Mouse (Mus musculus) lung, postnatal 0 days (tissue): Measurements from ENCODE around the gene Hnrnpll. TPM values are rescaled to one million over a fixed set of nuclear protein-coding genes. Genes with fewer than 3 reads are reported as not detected.

Experiments
- ATAC-seq: fragments of 200-750 bp; cut with Nextera tagmentation; 2 replicates; pipeline ENCODE4 v1.8.0; 2017; ENCODE audit warnings: moderate library complexity
- DNase-seq: peaks from one replicate; pipeline ENCODE4 v3.0.0-alpha.2; 2016; ENCODE audit warnings: low spot score
- H3K27ac ChIP-seq: fragments of 300-500 bp; sonication (generic); 2 replicates; pipeline ENCODE4 v1.5.1; 2014; ENCODE audit warnings: antibody characterized with exemption, mild to moderate bottlenecking, low read length, mixed read lengths
- H3K27me3 ChIP-seq: fragments of 300-500 bp; sonication (generic); replicated peaks from 2 replicates; pipeline ENCODE4 v1.6.1; 2014; ENCODE audit warnings: low read length, mixed read lengths; ENCODE audit not compliant: insufficient read depth
- H3K36me3 ChIP-seq: fragments of 300-500 bp; sonication (generic); 2 replicates; pipeline ENCODE4 v1.6.1; 2014; ENCODE audit warnings: low read length, mixed read lengths; ENCODE audit not compliant: insufficient read depth
- H3K4me1 ChIP-seq: fragments of 300-500 bp; sonication (generic); 2 replicates; pipeline ENCODE4 v1.6.1; 2014; ENCODE audit warnings: antibody characterized with exemption, low read depth, low read length, mixed read lengths; ENCODE audit not compliant: insufficient read depth
- H3K4me2 ChIP-seq: fragments of 300-500 bp; sonication (generic); replicated peaks from 2 replicates; pipeline ENCODE4 v1.6.1; 2014; ENCODE audit warnings: low read depth, mild to moderate bottlenecking, low read length, moderate library complexity, mixed read lengths
- H3K4me3 ChIP-seq: fragments of 300-500 bp; sonication (generic); 2 replicates; pipeline ENCODE4 v1.5.1; 2014; ENCODE audit warnings: low read depth, low read length
- H3K9ac ChIP-seq: fragments of 300-500 bp; sonication (generic); replicated peaks from 2 replicates; pipeline ENCODE4 v1.6.1; 2014; ENCODE audit warnings: low read depth, mild to moderate bottlenecking
- H3K9me3 ChIP-seq: fragments of 300-500 bp; sonication (generic); 2 replicates; pipeline ENCODE4 v1.6.1; 2016; ENCODE audit warnings: low read length, mixed read lengths
- CTCF ChIP-seq: IDR thresholded peaks from 2 replicates; pipeline ENCODE4 v1.5.1; 2016; ENCODE audit warnings: antibody characterized with exemption, mild to moderate bottlenecking
- EP300 ChIP-seq: IDR thresholded peaks from 2 replicates; pipeline ENCODE4 v1.6.1; 2016; ENCODE audit warnings: antibody characterized with exemption, mild to moderate bottlenecking, control low read depth
- WGBS: fragments of 180-500 bp; shearing (Covaris S2); extraction: QIAGEN DNeasy Blood & Tissue Kit; methylation state at CpG from one replicate; pipeline ENCODE4 v1.1.7; 2014; 5-methylcytosine and 5-hydroxymethylcytosine counted together
- polyA plus RNA-seq: library from polyadenylated mRNA; unstranded; fragments of >200 nt; fragmentation: Nextera tagmentation; extraction: Ambion mirVana; gene quantifications from 2 replicates; pipeline ENCODE4 v1.2.1, GENCODE M21; 2015

The Hnrnpll gene
- polyA plus RNA-seq, 1 experiment from 2014 or later: 30.2 TPM

- Histone ChIP-seq H3K36me3 (no peaks in the 10 kb centered on the region), H3K27me3 (no peaks in the 10 kb centered on the region), H3K4me2 (no peak overlapping the region), H3K9me3 (no peaks in the 10 kb centered on the region), H3K27ac (no peak overlapping the region), H3K4me3 (no peak overlapping the region), H3K9ac (no peak overlapping the region), H3K4me1 (no peaks in the 10 kb centered on the region)
- DNase-seq: no peak
- no peak for ATAC-seq
- TF ChIP-seq CTCF (no peak), EP300 (no peak)
- 67% methylated on average over 8 of the region's 8 CpGs for WGBS
Measured at GRCm38 (mm10) chr17:79982955-79983529, 79.1 kb downstream of the Hnrnpll start.

- Histone ChIP-seq H3K27ac (no peak overlapping the region), H3K4me2 (no peak overlapping the region), H3K9me3 (no peaks in the 10 kb centered on the region), H3K4me1 (no peaks in the 10 kb centered on the region), H3K36me3 (no peaks in the 10 kb centered on the region), H3K4me3 (no peak overlapping the region), H3K9ac (no peak overlapping the region), H3K27me3 (no peaks in the 10 kb centered on the region)
- DNase-seq (no peak), ATAC-seq (no peak)
- TF ChIP-seq CTCF (no peak), EP300 (no peak)
- 29% methylated on average over 7 of the region's 7 CpGs for WGBS
Measured at GRCm38 (mm10) chr17:79982548-79982947, 79.6 kb downstream of the Hnrnpll start.

- no peak overlapping the region for H3K9ac ChIP-seq
- H3K36me3 ChIP-seq: no peaks in the 10 kb centered on the region
- H3K27me3 ChIP-seq: no peaks in the 10 kb centered on the region
- no peak overlapping the region for H3K4me3 ChIP-seq
- no peaks in the 10 kb centered on the region for H3K9me3 ChIP-seq
- TF ChIP-seq EP300 (no peak), CTCF (peak; percentile 12; the same call in 1 of the 2 replicates)
- ATAC-seq (peak; percentile 54), DNase-seq (peak; percentile 50)
- H3K27ac ChIP-seq: no peak overlapping the region
- H3K4me1 ChIP-seq: no peaks in the 10 kb centered on the region; the same call in 1 of the 2 replicates
- H3K4me2 ChIP-seq: no peak overlapping the region
- 49% methylated on average over 12 of the region's 12 CpGs for WGBS
Measured at GRCm38 (mm10) chr17:79981758-79982481, 80.2 kb downstream of the Hnrnpll start.

- H3K9me3 ChIP-seq: no peaks in the 10 kb centered on the region
- no peaks in the 10 kb centered on the region; the same call in 1 of the 2 replicates for H3K4me1 ChIP-seq
- ATAC-seq: no peak
- no peak overlapping the region for H3K27ac ChIP-seq
- no peaks in the 10 kb centered on the region for H3K36me3 ChIP-seq
- no peak overlapping the region for H3K9ac ChIP-seq
- H3K4me3 ChIP-seq: no peak overlapping the region
- H3K27me3 ChIP-seq: no peaks in the 10 kb centered on the region
- DNase-seq: no peak
- no peak for TF ChIP-seq CTCF
- no peak for TF ChIP-seq EP300
- 52% methylated on average over 6 of the region's 6 CpGs for WGBS
- no peak overlapping the region for H3K4me2 ChIP-seq
Measured at GRCm38 (mm10) chr17:79981348-79981747, 80.8 kb downstream of the Hnrnpll start.

DNA sequence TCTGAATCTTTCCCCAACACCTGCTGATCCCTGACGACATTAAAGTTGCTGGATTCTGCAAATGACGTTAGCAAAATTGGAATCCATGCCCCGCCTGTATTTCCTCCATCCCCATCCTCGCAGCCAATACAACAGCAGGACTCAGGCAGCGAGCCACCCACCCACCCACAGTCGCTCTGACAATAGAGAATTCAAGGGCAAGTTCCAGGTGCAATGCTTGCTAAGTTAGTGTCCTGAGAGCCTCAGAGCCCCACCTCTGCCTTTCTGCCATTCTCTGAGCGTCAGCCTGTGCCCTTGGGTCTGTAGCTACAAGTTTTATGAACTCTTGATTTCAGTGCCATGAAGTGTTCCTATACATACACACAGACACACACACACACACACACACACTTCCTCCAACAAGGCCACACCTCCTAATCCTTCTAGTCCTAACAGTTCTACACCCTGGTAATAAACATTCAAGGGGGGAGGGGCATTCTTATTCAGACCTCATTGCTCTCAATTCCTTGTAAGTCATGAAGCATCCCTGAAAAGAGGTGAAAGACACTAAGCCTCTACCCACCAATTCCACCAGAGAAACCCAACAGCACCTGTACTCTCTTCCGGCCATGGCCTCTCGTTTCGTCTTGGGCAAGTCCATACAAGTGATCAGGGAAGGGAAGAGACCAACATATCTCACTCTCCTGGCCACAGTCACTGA is 81.6 kb downstream of the Hnrnpll start:
- TF ChIP-seq CTCF (no peak), EP300 (no peak)
- ATAC-seq: no peak

More for the DNA sequence above, 81.6 kb downstream of the Hnrnpll start:
- Histone ChIP-seq H3K4me3 (no peak overlapping the region), H3K27me3 (no peaks in the 10 kb centered on the region), H3K9ac (no peak overlapping the region), H3K4me1 (peaks cover 3% of the 10 kb centered on the region; the same call in 1 of the 2 replicates), H3K4me2 (no peak overlapping the region), H3K9me3 (no peaks in the 10 kb centered on the region), H3K27ac (no peak overlapping the region), H3K36me3 (no peaks in the 10 kb centered on the region)
- WGBS: 63% methylated on average over 10 of the region's 10 CpGs
- no peak for DNase-seq

Other genes starting within 250 kb of the Hnrnpll start
- 19.3 and 22.8 TPM in 2 replicates for gene Atl2, start 166.2 kb downstream of the Hnrnpll start, polyA plus RNA-seq
- gene Galm, start 65.1 kb upstream of the Hnrnpll start, polyA plus RNA-seq: 7.5 and 8.6 TPM in 2 replicates
- 162 and 178 TPM in 2 replicates for gene Srsf7, start 145.0 kb upstream of the Hnrnpll start, polyA plus RNA-seq
- gene Ttc39d, start 145.1 kb upstream of the Hnrnpll start, polyA plus RNA-seq: 0.19 and 0.21 TPM in 2 replicates
- 11.1 and 13.2 TPM in 2 replicates for gene Gemin6, start 162.1 kb upstream of the Hnrnpll start, polyA plus RNA-seq
- 12.5 and 13.2 TPM in 2 replicates for gene Morn2, start 227.9 kb upstream of the Hnrnpll start, polyA plus RNA-seq
- gene Dhx57, start 228.1 kb upstream of the Hnrnpll start, polyA plus RNA-seq: 4.2 and 5.7 TPM in 2 replicates
- gene Arhgef33, start 245.1 kb upstream of the Hnrnpll start, polyA plus RNA-seq: 1.0 and 1.2 TPM in 2 replicates